Mouse (Mus musculus): ENCODE data around the gene Tubb2a. TPM values are rescaled to one million over a fixed set of nuclear protein-coding genes. Genes with fewer than 3 reads are reported as not detected.
"Not testable (repeated sequence)": the region's sequence is repeated elsewhere in the genome, so short reads cannot be mapped to it uniquely, and the experiment has no call there.

Gene Tubb2a
- polyA plus RNA-seq, 1 experiment from 2014 or later: 197 TPM

- H3K36me3 ChIP-seq: not testable (repeated sequence)
- 49% methylated on average over 5 of the region's 5 CpGs for WGBS
- ATAC-seq (ENCODE audit: borderline replicate concordance, extremely low read depth, low FRiP score, low TSS enrichment): peak; percentile 14; the same call in 1 of the 2 replicates
These were observed 10.4 kb upstream of the Tubb2a start for GRCm38 (mm10) chr13:34088201-34088649.

GRCm38 (mm10) chr13:34087052-34087812 is 9.4 kb upstream of the Tubb2a start:
- no peak overlapping the region for H3K4me2 ChIP-seq
- no peak overlapping the region for H3K9ac ChIP-seq
- no peak overlapping the region for H3K4me3 ChIP-seq
- WGBS: 46% methylated on average over 7 of the region's 7 CpGs
- H3K36me3 ChIP-seq: no peaks in the 10 kb centered on the region
- no peaks in the 10 kb centered on the region for H3K27me3 ChIP-seq
- H3K9me3 ChIP-seq: no peaks in the 10 kb centered on the region
- peaks cover 25% of the 10 kb centered on the region for H3K4me1 ChIP-seq
- no peak for ATAC-seq (ENCODE audit: borderline replicate concordance, extremely low read depth, low FRiP score, low TSS enrichment)
- H3K27ac ChIP-seq: peak overlapping the region; percentile 26

More at GRCm38 (mm10) chr13:34088201-34088649, 10.4 kb upstream of the Tubb2a start:
- peak overlapping the region; percentile 19 for H3K27ac ChIP-seq
- H3K9me3 ChIP-seq, H3K4me3 ChIP-seq, H3K27me3 ChIP-seq, H3K9ac ChIP-seq, H3K4me2 ChIP-seq: not testable (repeated sequence)
- H3K4me1 ChIP-seq: peaks cover 25% of the 10 kb centered on the region

- H3K27ac ChIP-seq: 0 out of 2 replicates have a peak overlapping the region, but pooled peaks have one; percentile 45
- no peaks in the 10 kb centered on the region for H3K9me3 ChIP-seq
- WGBS: 37% methylated on average over 9 of the region's 9 CpGs
- no peak overlapping the region for H3K9ac ChIP-seq
- H3K4me1 ChIP-seq: peaks cover 25% of the 10 kb centered on the region
- H3K4me3 ChIP-seq: no peak overlapping the region
- no peaks in the 10 kb centered on the region for H3K36me3 ChIP-seq
- 0 out of 2 replicates have a peak overlapping the region, but pooled peaks have one; percentile 0 for H3K4me2 ChIP-seq
- no peak for ATAC-seq (ENCODE audit: borderline replicate concordance, extremely low read depth, low FRiP score, low TSS enrichment)
- H3K27me3 ChIP-seq: no peaks in the 10 kb centered on the region
These were observed 6.4 kb upstream of the Tubb2a start for GRCm38 (mm10) chr13:34084026-34084750.

DNA sequence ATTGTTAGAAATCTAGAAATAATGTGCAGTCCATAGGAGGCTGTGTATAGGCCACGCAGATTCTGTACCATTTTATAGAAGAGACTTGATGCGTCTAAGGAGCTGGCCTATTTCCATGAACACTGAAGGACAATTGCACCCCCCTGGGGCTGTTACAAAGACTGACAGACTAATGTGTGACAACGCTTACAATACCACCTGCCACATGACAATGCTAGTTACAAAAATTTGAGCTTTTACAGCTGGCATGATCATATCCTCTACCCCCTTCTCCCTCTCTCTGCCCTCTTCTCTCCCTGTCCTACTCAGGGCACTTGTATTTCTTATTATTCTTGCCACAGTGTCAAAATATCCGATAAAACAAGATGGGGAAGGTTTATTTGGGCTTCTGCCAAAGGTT is 4.1 kb upstream of the Tubb2a start:
- 72% methylated on average over 4 of the region's 4 CpGs for WGBS
- no peaks in the 10 kb centered on the region for H3K9me3 ChIP-seq
- no peak for ATAC-seq (ENCODE audit: borderline replicate concordance, extremely low read depth, low FRiP score, low TSS enrichment)
- no peak overlapping the region for H3K4me2 ChIP-seq
- H3K36me3 ChIP-seq: no peaks in the 10 kb centered on the region
- H3K27me3 ChIP-seq: no peaks in the 10 kb centered on the region
- no peak overlapping the region for H3K27ac ChIP-seq
- no peak overlapping the region for H3K4me3 ChIP-seq
- no peak overlapping the region for H3K9ac ChIP-seq
- peaks cover 17% of the 10 kb centered on the region for H3K4me1 ChIP-seq

GRCm38 (mm10) chr13:34079801-34080200 is 2.0 kb upstream of the Tubb2a start:
- WGBS: 74% methylated on average over 3 of the region's 3 CpGs
- Histone ChIP-seq H3K4me1 (peaks cover 25% of the 10 kb centered on the region), H3K9ac (no peak overlapping the region), H3K9me3 (no peaks in the 10 kb centered on the region), H3K4me3 (no peak overlapping the region), H3K4me2 (no peak overlapping the region), H3K27me3 (no peaks in the 10 kb centered on the region), H3K27ac (no peak overlapping the region), H3K36me3 (no peaks in the 10 kb centered on the region)
- no peak for ATAC-seq (ENCODE audit: borderline replicate concordance, extremely low read depth, low FRiP score, low TSS enrichment)

DNA sequence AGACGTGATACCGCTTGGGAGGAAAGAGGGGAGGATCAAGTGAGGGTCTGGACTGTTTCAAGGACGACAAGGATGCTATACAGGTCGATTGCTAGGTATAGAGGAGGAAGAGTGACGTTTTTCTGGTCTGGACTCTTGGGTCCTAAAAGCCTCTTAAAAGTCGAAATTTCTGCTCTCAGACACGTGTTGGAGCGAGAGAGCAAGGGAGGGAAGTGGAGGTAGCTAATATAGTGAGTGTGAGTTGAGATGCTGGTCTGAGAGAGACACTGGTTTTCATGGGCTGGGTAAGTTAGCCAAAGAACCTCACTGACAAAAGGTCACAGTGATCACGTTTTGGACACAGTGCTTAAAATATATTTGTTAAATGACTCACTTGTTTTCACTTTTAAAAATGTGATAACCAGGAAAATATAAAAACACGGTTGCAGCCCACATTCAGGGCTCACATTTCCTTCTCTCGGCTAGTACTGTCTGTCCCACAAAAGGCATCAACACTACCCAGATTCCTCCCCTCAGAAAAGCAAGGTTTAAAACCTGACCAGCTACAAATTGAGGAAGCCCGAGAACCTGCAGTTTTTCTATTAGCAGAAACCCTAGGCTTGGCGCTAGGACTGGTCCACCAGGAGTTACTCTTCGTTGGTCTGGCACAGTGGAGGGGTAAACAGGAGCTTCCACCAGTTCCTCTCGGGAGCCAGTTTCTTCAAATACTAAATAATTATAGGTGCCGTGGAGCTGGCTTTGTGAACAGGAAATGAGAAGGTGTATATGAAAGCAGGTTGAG is 883 bp upstream of the Tubb2a start:
- Histone ChIP-seq H3K27me3 (no peaks in the 10 kb centered on the region), H3K4me3 (peak overlapping the region; percentile 67), H3K4me2 (peak overlapping the region; percentile 88), H3K9me3 (no peaks in the 10 kb centered on the region), H3K27ac (no peak overlapping the region), H3K36me3 (0 out of 2 replicates have a peak, but pooled peaks cover under 1% of the 10 kb centered on the region), H3K9ac (peak overlapping the region; percentile 64), H3K4me1 (peaks cover 16% of the 10 kb centered on the region)
- ATAC-seq (ENCODE audit: borderline replicate concordance, extremely low read depth, low FRiP score, low TSS enrichment): peak; percentile 5; the same call in 1 of the 2 replicates
- WGBS: 36% methylated on average over 16 of the region's 16 CpGs

DNA sequence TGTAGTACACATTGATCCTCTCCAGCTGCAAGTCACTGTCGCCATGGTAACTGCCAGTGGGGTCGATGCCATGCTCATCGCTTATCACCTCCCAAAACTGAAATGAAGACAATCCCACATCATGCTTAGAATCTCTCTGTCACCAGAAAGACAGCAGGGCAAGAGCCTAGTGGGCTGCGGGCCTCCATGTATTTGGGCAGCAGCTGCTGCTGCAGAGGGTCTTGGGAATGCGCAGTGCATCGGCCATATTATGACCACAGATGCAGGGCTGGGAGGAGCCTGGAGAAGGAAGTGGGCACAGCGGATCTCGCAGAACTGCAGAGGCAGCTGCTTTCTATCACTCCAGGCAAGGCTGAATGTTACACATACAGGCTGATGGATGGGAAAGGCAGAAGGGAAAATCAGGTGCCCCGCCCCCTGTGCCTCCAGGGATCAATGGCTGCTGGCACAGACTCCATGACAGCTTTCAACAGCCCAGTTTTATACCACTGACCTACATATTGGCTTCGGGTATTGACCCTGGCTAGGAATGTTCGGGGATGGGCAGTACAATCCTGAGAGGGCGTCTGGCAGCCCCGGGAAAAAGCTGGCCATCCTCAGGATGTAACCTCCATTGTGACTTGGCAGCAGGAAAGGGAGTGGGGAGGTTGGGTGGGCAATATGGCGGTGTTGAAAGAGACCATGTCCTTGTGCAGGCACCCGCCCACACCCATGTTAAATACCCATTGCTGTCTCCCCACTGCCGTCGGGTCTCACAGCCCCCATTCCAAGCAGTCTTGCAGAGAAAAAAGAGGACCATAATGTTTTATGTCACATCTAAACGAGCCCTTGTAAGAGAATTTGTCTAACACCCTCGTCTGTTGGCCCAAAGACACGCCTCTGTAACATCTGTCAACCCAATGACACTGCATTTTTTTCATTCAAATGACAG is 981 bp downstream of the Tubb2a start:
- peak; percentile 48; the same call in 1 of the 2 replicates for ATAC-seq (ENCODE audit: borderline replicate concordance, extremely low read depth, low FRiP score, low TSS enrichment)
- H3K4me2 ChIP-seq: peak overlapping the region; percentile 88
- 34% methylated on average over 20 of the region's 20 CpGs for WGBS
- 0 out of 2 replicates have a peak, but pooled peaks cover 4% of the 10 kb centered on the region for H3K36me3 ChIP-seq
- no peaks in the 10 kb centered on the region for H3K9me3 ChIP-seq
- H3K4me1 ChIP-seq: peaks cover 16% of the 10 kb centered on the region
- H3K27me3 ChIP-seq: no peaks in the 10 kb centered on the region
- peak overlapping the region; percentile 64; the same call in 1 of the 2 replicates for H3K9ac ChIP-seq
- peak overlapping the region; percentile 67 for H3K4me3 ChIP-seq
- H3K27ac ChIP-seq: peak overlapping the region; percentile 37; the same call in 1 of the 2 replicates

DNA sequence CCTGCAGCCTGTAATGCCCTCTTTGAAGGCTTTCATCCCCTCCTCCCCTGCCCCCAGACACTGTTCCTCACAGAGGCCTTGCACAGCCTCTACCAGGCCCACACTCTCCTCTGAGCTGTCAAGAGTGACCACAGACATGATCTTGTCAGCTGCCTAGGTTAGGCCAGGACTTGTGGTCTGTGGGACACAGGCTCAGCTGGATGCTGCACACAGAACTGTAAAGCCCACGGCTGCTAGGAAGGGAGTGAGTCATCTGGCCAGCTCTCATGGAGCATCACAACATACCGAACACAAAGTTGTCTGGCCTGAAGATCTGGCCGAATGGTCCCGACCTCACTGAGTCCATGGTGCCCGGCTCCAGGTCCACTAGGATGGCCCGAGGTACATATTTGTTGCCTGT is 1.9 kb downstream of the Tubb2a start:
- not testable (repeated sequence) for H3K9me3 ChIP-seq; H3K9ac ChIP-seq; H3K27ac ChIP-seq; H3K36me3 ChIP-seq; ATAC-seq (ENCODE audit: borderline replicate concordance, extremely low read depth, low FRiP score, low TSS enrichment); H3K4me3 ChIP-seq; H3K27me3 ChIP-seq; H3K4me2 ChIP-seq
- H3K4me1 ChIP-seq: peaks cover 16% of the 10 kb centered on the region
- WGBS: 83% methylated on average over 6 of the region's 6 CpGs

GRCm38 (mm10) chr13:34074441-34074840 is 3.4 kb downstream of the Tubb2a start:
- not testable (repeated sequence) for H3K4me3 ChIP-seq; H3K4me2 ChIP-seq; ATAC-seq (ENCODE audit: borderline replicate concordance, extremely low read depth, low FRiP score, low TSS enrichment); H3K9me3 ChIP-seq; H3K9ac ChIP-seq; H3K36me3 ChIP-seq; H3K27me3 ChIP-seq; H3K27ac ChIP-seq
- H3K4me1 ChIP-seq: peaks cover 16% of the 10 kb centered on the region
- WGBS: 91% methylated on average over 11 of the region's 17 CpGs

DNA sequence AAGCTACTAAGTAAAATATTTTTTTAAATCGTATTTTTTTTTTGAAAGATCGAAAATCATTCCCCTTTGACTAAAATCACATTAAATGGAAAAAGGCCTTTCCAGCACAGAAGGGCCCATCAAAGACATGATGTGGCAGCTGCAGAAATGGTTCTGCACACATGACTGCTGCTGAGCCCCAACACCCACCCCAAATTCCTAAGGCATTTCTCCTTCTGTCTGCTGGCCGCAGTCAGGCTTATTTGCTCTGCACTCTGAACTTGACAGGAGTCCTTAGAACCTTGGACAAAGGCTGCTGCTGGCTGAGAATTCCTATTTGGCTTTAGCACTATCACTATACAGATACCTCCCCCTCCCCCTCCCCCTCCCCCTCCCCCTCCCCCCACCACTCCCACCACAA is 5.0 kb downstream of the Tubb2a start:
- Histone ChIP-seq H3K27ac (no peak overlapping the region), H3K9ac (no peak overlapping the region), H3K4me2 (no peak overlapping the region), H3K4me1 (peaks cover 10% of the 10 kb centered on the region), H3K4me3 (no peak overlapping the region), H3K36me3 (0 out of 2 replicates have a peak, but pooled peaks cover 4% of the 10 kb centered on the region), H3K9me3 (no peaks in the 10 kb centered on the region), H3K27me3 (no peaks in the 10 kb centered on the region)
- no peak for ATAC-seq (ENCODE audit: borderline replicate concordance, extremely low read depth, low FRiP score, low TSS enrichment)
- 58% methylated on average over 3 of the region's 3 CpGs for WGBS

Data from lung, embryonic 15.5 days (tissue).